ENCODE assay signal across 8 mouse cellular contexts in genomic region chr15:94107186-94107716, GRCm38 (mm10).
DNase-seq lines count a peak whose midpoint lies in the region; ATAC-seq lines count a peak whose summit lies in the region.
"Had no signal": no experiment of that assay in that cellular context is flagged by ENCODE, and none has a peak within 500 bp of the region (broad histone marks: within the 10 kb centered on the region; RNA-seq: fewer than 3 reads in every experiment).

No protein-coding gene starts in this region.

- peak; percentile 14 for DNase-seq in kidney, adult 11 months
- DNase-seq in kidney, adult 18-20 months: no peak
- peak; percentile 48 for DNase-seq in adipocyte (ENCODE audit: low spot score)
- DNase-seq in adrenal gland, postnatal 25 days: peak; percentile 25
- peak; percentile 49 for DNase-seq in heart, postnatal 25 days (ENCODE audit: low spot score)
- DNase-seq in right cerebral cortex, postnatal 4 days: no peak
- DNase-seq: cerebellum, adult 11 months had no signal

- intact Hi-C loops in heart, postnatal 25 days (cut with DNase I): no loop called here

- no peak for ATAC-seq in erythroblast, adult 5-6 weeks (replicated peaks; ENCODE audit: low FRiP score, poor library complexity, severe bottlenecking)

Comparison
In these comparisons a context has a peak if more than half of its experiments do, and no peak if none do; other contexts are left out.
1. DNase-seq: peak in kidney, adult 11 months (single experiment), adipocyte (single experiment), adrenal gland, postnatal 25 days (single experiment) and heart, postnatal 25 days (single experiment); none in kidney, adult 18-20 months (single experiment) and right cerebral cortex, postnatal 4 days (single experiment).